Comparison of ENCODE assay signal across 22 mouse cellular contexts in genomic region chr13:70124860-70125545, GRCm38 (mm10).
DNase-seq lines count a peak whose midpoint lies in the region; ATAC-seq and TF ChIP-seq lines count a peak whose summit lies in the region.
"Had no signal": no experiment of that assay in that cellular context is flagged by ENCODE, and none has a peak within 500 bp of the region (broad histone marks: within the 10 kb centered on the region; RNA-seq: fewer than 3 reads in every experiment).

No protein-coding gene starts in this region.

- peaks cover 8% of the 10 kb centered on the region for H3K4me1 ChIP-seq in hindbrain, embryonic 13.5 days (replicated peaks)
- H3K4me1 ChIP-seq in hindbrain, embryonic 16.5 days (ENCODE audit: control insufficient read depth, insufficient read depth, low read depth, low read length), result 0 out of 2 replicates have a peak, but pooled peaks cover 2% of the 10 kb centered on the region
- no peaks in the 10 kb centered on the region for H3K4me1 ChIP-seq in thymus, adult 2 months (replicated peaks; ENCODE audit: control insufficient read depth, insufficient read depth, low read length)
- H3K4me1 ChIP-seq in stomach, postnatal 0 days (replicated peaks; ENCODE audit: control insufficient read depth, insufficient read depth), result no peaks in the 10 kb centered on the region
- H3K4me1 ChIP-seq: heart, embryonic 15.5 days; liver, embryonic 15.5 days had no signal

- CTCF ChIA-PET in Patski (lab: Charles Lee), result interaction anchor here (2.0 kb wide), 1 partner anchor 12 kb away, joined by 7 read pairs; no protein-coding TSS in a partner anchor

- no peaks in the 10 kb centered on the region for H3K9me3 ChIP-seq in hindbrain, embryonic 13.5 days
- H3K9me3 ChIP-seq in hindbrain, embryonic 16.5 days (ENCODE audit: control insufficient read depth, low read length), result no peaks in the 10 kb centered on the region
- H3K9me3 ChIP-seq in stomach, postnatal 0 days (ENCODE audit: control insufficient read depth, low read length), result no peaks in the 10 kb centered on the region
- H3K9me3 ChIP-seq: heart, embryonic 15.5 days; liver, embryonic 15.5 days; neural tube, embryonic 15.5 days had no signal

- TF ChIP-seq CTCF in Patski (IDR thresholded peaks at IDR 0.05), result no peak
- no peak for TF ChIP-seq CTCF in brain, embryonic 14.5 days (IDR thresholded peaks at IDR 0.05; ENCODE audit: borderline replicate concordance, extremely low read depth, insufficient read depth, insufficient read length)
- TF ChIP-seq CTCF in thymus, adult 2 months (IDR thresholded peaks at IDR 0.05; ENCODE audit: borderline replicate concordance, control insufficient read depth, extremely low read depth, insufficient read depth, low read length, poor library complexity), result no peak
- TF ChIP-seq CTCF in stomach, postnatal 0 days (IDR thresholded peaks at IDR 0.05; ENCODE audit: low read depth), result no peak

- H3K4me3 ChIP-seq in hindbrain, embryonic 13.5 days, result no peak overlapping the region
- no peak overlapping the region for H3K4me3 ChIP-seq in hindbrain, embryonic 16.5 days (ENCODE audit: low read length)
- no peak overlapping the region for H3K4me3 ChIP-seq in thymus, adult 2 months (ENCODE audit: control insufficient read depth, insufficient read depth, low read length)
- H3K4me3 ChIP-seq in stomach, postnatal 0 days (ENCODE audit: low read depth, low read length), result no peak overlapping the region
- H3K4me3 ChIP-seq: heart, embryonic 15.5 days; layer of hippocampus, adult 2 months; liver, embryonic 15.5 days; neural tube, embryonic 15.5 days had no signal

- no peak overlapping the region for H3K9ac ChIP-seq in hindbrain, embryonic 13.5 days
- no peak overlapping the region for H3K9ac ChIP-seq in hindbrain, embryonic 16.5 days (ENCODE audit: low read depth, low read length)
- H3K9ac ChIP-seq in stomach, postnatal 0 days (ENCODE audit: low read length), result no peak overlapping the region
- H3K9ac ChIP-seq: heart, embryonic 15.5 days; liver, embryonic 15.5 days; neural tube, embryonic 15.5 days had no signal

- 0 out of 2 replicates have a peak, but pooled peaks have one; percentile 46 for ATAC-seq in hindbrain, embryonic 13.5 days (ENCODE audit: low FRiP score)
- ATAC-seq in hindbrain, embryonic 16.5 days, result no peak
- peak; percentile 74 for ATAC-seq in Patski
- no peak for ATAC-seq in stomach, postnatal 0 days (ENCODE audit: low FRiP score, low TSS enrichment)
- ATAC-seq: forebrain, embryonic 14.5 days; lung, postnatal 0 days had no signal

- POLR2A ChIA-PET in Patski (lab: Charles Lee), result no interaction called here

- no peak for TF ChIP-seq POLR2A in brain, embryonic 14.5 days (IDR thresholded peaks at IDR 0.05; ENCODE audit: borderline replicate concordance, extremely low read depth, insufficient read depth, insufficient read length, poor library complexity, severe bottlenecking)
- TF ChIP-seq POLR2A in thymus, adult 2 months (IDR thresholded peaks at IDR 0.05; ENCODE audit: control insufficient read depth, extremely low read depth, insufficient read depth, low read length, poor library complexity), result no peak

- no peak for TF ChIP-seq EP300 in stomach, postnatal 0 days (optimal IDR thresholded peaks at IDR 0.05)

- in situ Hi-C loops in Patski (cut with MboI; ENCODE audit: low pct_unique_long_range_greater_than_20kb), result no loop called here

- WGBS in hindbrain, embryonic 13.5 days, result 26% methylated on average over 9 of the region's 9 CpGs
- 25% methylated on average over 9 of the region's 9 CpGs for WGBS in hindbrain, embryonic 16.5 days
- 60% methylated on average over 9 of the region's 9 CpGs for WGBS in thymus, adult 2 months
- WGBS in stomach, postnatal 0 days, result 42% methylated on average over 9 of the region's 9 CpGs

- no peak overlapping the region for H3K27ac ChIP-seq in hindbrain, embryonic 13.5 days
- no peak overlapping the region for H3K27ac ChIP-seq in hindbrain, embryonic 16.5 days (ENCODE audit: low read depth, low read length)
- H3K27ac ChIP-seq in thymus, adult 2 months (ENCODE audit: control insufficient read depth, insufficient read depth, low read length), result no peak overlapping the region
- H3K27ac ChIP-seq in stomach, postnatal 0 days (replicated peaks), result no peak overlapping the region
- H3K27ac ChIP-seq: heart, embryonic 15.5 days; layer of hippocampus, adult 2 months; liver, embryonic 15.5 days; neural tube, embryonic 15.5 days had no signal

- DNase-seq in Patski (ENCODE audit: low read depth, low spot score), result peak; percentile 24
- DNase-seq in brain, embryonic 14.5 days (ENCODE audit: low read depth), result peak; percentile 20
- no peak for DNase-seq in thymus, adult 2 months
- DNase-seq in stomach, postnatal 0 days (ENCODE audit: low spot score), result no peak
- no peak for DNase-seq in liver
- DNase-seq: adrenal gland, adult 8-10 months; cerebellum, adult 11 months; cerebellum, postnatal 10 days; gastrocnemius, postnatal 25 days; kidney, adult 2 months; kidney, postnatal 10 days; midbrain, embryonic 14.5 days; right cerebral cortex, postnatal 4 days had no signal

- H3K4me2 ChIP-seq in hindbrain, embryonic 13.5 days, result no peak overlapping the region
- no peak overlapping the region for H3K4me2 ChIP-seq in hindbrain, embryonic 16.5 days (ENCODE audit: low read length)
- no peak overlapping the region for H3K4me2 ChIP-seq in stomach, postnatal 0 days (replicated peaks; ENCODE audit: low read depth)
- H3K4me2 ChIP-seq: heart, embryonic 15.5 days; liver, embryonic 15.5 days; neural tube, embryonic 15.5 days had no signal

- no peaks in the 10 kb centered on the region for H3K27me3 ChIP-seq in hindbrain, embryonic 13.5 days
- no peaks in the 10 kb centered on the region for H3K27me3 ChIP-seq in hindbrain, embryonic 16.5 days (replicated peaks; ENCODE audit: control insufficient read depth, insufficient read depth, low read length)
- no peaks in the 10 kb centered on the region for H3K27me3 ChIP-seq in Patski
- H3K27me3 ChIP-seq in thymus, adult 2 months (ENCODE audit: control insufficient read depth, insufficient read depth, low read length), result no peaks in the 10 kb centered on the region
- H3K27me3 ChIP-seq in stomach, postnatal 0 days (ENCODE audit: control insufficient read depth, insufficient read depth, low read length), result no peaks in the 10 kb centered on the region
- H3K27me3 ChIP-seq: heart, embryonic 15.5 days; liver, embryonic 15.5 days; neural tube, embryonic 15.5 days had no signal

- H3K36me3 ChIP-seq in hindbrain, embryonic 13.5 days, result no peaks in the 10 kb centered on the region
- H3K36me3 ChIP-seq in hindbrain, embryonic 16.5 days (ENCODE audit: control insufficient read depth, insufficient read depth, low read length), result no peaks in the 10 kb centered on the region
- H3K36me3 ChIP-seq in thymus, adult 2 months (ENCODE audit: control insufficient read depth, insufficient read depth, low read length), result no peaks in the 10 kb centered on the region
- H3K36me3 ChIP-seq in stomach, postnatal 0 days (ENCODE audit: control insufficient read depth, insufficient read depth, low read length), result no peaks in the 10 kb centered on the region
- H3K36me3 ChIP-seq: G1E; heart, embryonic 15.5 days; liver, embryonic 15.5 days; neural tube, embryonic 15.5 days had no signal

Comparison
In these comparisons a context has a peak if more than half of its experiments do, and no peak if none do; other contexts are left out.
1. ATAC-seq: peak in hindbrain, embryonic 13.5 days (single experiment) and Patski (single experiment); none in hindbrain, embryonic 16.5 days (single experiment) and stomach, postnatal 0 days (single experiment).
2. DNase-seq: peak in Patski (single experiment) and brain, embryonic 14.5 days (single experiment); none in thymus, adult 2 months (single experiment), stomach, postnatal 0 days (single experiment) and liver (single experiment).